Mouse (Mus musculus) frontal cortex, postnatal 25 days (tissue): ENCODE data around the gene Melk.

Experiments
- DNase-seq, 2 experiments: peaks; one replicate each; pipeline ENCODE4 v3.0.0; 2022; ENCODE audit warnings: low spot score in 2 of 2

The Melk gene

DNA sequence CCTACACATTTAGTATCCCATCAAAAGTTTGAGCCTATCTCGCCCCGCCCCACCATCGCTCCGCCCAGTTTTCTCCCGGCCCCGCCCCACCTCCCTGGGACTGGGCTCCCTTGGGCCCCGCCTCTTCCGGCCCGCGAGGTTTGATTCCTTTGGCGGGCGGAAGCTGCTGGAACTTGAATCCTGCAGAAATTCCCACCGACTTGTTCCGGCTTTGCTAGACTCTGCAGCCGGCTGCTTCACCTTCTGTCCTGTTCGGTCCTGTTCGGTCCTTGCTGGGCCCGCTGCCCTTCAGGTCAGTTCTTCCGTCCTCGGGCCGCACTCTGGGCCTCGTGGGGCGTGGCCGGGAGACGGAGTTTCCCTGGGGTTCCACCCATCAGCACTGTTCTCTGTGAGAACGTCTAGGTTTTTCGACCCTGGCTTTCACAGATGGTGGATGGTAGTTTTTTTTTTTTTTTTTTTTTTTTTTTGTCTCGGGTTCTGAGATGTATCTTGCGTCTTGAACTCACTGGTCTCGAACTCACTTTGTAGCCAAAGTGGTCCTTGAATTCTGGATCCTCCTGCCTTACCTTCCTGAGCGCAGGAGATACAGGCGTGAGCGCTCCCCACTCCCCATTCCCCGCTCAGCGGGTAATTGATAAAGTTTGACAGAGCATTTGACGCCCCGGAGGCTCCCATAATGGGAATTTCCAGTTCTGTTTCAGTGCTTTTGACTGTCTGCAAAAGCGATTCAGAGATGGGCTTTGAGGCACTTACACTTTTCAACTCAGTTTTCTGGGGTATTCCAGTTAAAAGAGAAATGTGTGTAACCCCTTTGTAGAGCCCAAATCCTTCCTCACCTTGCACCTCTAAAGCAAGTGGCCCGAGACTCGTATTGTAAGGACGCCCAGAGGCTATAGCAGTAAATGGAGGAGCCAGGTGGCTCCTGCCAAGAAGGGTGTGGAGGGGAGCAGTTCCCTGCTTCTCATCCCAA, at the start of gene Melk:
TSS of gene Melk (plus strand) at position 96 of the 970 bp plus-strand sequence.
- DNase-seq, result peak; percentile 18 to 21

DNA sequence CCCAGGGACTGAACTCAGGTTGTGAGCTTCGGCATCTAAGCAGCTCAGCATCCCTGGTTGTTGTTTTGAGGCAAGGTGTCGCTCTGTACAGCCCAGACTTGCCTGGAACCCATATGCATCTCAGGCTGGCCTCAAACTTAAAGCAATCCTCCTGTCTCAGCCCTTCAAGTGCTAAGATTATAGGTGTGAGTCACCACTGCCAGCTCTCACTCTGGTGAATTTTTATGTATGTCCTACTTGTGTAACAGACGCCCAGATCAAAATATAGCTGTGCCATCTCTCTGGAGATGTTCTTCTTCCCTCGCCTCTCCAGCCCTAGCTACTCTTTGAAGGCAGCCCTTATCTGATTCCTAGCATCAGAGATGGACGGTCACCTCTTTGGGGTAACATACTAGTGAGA, 49.2 kb upstream of the Melk start:
- no peak for DNase-seq

DNA sequence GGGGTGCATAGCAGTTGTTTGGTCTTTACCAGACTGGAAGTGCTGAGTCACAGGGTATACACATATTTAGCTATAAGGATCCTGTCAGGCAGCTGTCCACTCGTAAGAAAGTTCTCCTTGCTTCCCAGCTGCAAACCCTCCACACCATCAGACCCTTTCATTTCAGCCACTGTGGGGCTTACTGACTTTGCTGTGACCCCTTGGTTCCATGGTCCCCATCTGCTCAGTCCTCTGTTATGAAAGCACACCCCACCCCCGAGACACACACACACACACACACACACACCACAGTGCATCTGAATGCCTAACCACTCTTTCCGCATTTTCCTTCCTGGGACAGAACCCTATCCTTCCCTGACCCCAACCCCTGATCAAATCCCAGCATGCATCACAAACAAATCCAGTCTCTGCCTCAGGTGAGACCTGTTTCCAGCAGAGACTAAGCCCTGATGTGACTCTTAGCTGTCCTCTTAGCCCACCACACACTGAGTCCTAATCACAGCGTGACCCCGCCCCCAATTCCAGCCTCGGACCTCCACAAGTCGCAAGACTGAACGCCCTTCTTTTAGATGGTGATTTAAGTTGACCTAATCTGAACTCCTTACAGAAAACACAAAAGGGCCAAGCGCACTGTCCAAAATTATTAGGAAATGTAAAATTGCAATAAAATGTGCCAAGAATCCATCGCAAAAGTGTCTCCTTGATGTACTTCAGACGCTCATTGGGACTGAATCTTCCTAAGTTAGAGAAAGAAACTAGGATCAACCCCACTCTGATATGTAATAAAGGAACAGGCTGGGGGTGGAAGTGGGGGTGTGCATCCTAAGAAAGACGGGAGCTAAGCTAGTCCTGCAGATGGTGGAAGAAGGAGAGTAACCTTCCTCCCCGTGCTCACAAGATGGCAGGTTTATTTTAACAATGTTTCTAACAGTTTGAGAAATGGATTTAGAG, 48.4 kb upstream of the Melk start:
- DNase-seq, result no peak

DNA sequence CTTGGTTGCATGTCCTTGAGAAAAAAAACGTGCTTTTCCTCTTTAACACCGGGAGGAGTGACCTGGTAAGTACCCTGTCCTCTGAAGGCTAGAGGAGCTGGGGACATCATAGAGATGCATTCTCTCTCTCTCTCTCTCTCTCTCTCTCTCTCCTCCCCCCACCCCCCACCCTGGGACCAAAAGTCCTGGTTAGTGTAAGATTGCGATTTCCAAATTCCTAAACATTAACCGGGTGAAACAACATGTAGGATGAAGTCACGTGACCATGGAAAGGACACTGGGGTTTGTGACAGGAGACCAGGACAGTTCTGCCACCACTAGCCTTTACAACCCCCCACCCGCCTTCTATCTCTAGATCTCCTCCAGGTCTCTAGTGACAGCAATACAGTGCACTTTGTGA, 47.5 kb upstream of the Melk start:
- no peak for DNase-seq

DNA sequence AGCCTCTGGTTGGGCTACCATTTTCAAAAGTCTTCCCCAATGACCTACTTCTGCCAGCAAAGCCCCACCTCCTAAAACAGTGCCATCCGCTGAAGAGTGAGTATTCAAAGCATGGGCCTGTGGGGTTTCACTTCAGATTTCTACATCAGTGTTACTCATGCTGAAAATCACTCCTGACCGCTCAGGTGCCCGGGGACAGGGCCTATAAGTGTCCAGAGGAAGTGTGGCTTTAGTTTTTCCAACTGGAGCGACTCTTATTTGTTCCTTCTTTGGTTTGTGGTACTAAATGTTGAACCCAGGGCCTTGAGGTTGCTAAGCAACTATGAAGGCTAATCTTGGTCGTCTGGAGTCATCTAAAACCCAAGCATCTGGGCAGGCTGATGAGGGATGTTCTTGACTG, 46.1 kb upstream of the Melk start:
- no peak for DNase-seq

DNA sequence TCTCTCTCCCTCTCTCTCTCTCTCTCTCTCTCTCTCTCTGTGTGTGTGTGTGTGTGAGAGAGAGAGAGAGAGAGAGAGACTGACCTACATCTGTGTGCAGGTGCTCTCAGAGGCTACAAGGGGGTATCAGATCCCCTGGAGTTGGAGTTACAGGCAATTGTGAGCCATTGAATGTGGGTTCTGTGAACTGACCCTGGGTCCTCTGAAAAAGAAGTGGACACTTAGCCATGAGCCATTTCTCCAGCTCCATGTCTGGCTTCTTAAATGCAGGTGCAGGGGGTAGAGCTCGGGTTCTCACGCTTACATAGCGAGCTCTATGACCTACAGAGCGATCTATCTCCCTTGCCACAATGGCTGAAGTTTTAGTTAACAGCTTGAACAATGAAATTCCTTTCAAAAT, 41.5 kb upstream of the Melk start:
- no peak for DNase-seq

DNA sequence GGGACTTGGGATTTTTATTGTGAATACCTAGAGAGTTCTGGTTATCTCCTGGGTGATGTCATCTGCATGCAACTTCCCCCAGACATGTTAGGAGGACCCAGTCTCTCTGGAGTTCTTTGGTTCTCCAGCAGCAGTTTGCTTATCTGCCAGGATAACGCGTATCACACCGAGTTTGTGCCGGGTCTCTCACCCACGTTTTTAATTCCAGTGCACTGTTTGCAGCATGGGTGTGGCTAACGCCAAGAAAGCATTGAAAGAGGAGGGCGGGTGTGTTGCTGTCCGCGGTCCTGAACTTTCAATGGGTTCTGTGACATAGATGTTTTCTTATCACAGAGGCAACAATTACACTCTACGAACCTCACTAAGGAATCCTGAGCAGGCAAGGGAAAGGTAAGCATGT, 40.4 kb upstream of the Melk start:
- no peak for DNase-seq

DNA sequence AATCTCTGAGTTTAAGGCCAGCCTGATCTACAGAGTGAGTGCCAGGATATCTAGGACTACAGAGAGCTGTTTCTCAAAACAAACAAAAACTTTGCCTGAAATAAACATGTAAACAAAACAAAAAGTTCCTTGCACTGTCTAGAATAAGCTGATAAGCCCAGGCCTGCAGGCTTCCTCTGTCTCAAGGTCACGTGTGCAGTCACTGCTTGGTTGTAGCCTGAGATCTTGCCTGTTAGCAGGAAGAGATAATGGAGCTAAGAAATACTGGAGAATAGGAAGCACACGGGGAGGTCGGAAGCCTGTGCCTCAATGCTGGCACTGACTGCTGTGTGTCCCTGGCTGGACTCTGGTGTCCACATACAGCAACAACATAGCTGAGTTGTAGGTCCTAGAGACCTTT, 35.2 kb upstream of the Melk start:
- DNase-seq, result no peak

DNA sequence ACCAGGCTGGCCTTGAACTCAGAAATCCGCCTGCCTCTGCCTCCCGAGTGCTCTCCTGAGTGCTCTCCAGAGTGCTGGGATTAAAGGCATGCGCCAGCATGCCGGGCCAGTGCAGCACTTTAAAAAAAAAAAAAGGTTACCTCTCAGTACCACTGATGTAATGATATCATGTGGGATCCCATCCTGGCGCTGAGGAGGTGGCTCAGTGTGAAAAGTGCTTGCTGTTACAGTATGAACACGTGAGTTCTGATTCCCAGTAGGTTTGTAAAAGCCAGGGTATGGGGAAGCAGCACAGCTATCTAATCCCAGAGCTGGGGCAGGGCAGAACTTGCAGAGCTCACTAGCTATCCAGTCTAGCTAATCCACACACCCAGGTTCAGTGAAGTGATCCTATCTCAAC, 33.2 kb upstream of the Melk start:
- no peak for DNase-seq

DNA sequence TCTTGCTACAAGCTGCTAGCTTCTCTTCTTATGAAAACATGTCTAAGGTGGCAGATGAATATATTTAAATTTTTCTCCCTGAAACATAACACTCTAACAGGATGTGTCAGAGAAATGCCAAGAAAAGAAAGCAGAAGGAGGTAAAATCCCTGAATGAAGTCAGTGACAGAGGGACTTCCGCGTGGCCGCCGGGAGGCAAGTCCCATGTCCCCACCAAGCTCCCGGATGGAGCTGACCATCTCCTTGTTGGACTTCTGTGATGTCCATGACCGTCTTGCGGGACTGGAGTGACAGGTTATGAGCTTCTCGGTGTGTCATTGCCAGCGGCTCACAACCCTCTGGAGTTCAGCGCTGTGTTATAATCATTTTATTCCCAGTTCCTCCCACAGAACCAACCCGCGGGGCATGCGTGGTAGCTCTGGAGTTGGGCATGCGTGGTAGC, 31.3 kb upstream of the Melk start:
- DNase-seq, result peak; percentile 10 to 25

DNA sequence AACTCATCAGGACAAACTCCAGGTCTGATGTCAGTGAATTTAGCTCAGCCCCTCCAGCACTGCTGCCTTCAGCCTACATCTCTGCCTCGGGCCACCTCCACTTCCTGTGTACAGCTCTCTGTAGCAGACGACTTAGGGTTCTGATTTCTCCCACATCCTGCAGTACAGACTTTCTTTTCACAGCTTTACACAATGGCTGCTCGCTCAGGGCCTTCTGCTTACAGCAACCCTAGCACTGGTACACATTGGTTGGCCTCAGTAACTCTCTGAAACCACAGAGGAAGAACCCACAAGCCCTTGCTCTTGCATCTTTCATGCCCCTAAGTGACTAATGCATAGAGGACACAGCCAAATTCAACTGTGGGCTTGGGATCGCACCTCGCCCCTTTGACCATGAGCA, 29.5 kb upstream of the Melk start:
- no peak for DNase-seq

DNA sequence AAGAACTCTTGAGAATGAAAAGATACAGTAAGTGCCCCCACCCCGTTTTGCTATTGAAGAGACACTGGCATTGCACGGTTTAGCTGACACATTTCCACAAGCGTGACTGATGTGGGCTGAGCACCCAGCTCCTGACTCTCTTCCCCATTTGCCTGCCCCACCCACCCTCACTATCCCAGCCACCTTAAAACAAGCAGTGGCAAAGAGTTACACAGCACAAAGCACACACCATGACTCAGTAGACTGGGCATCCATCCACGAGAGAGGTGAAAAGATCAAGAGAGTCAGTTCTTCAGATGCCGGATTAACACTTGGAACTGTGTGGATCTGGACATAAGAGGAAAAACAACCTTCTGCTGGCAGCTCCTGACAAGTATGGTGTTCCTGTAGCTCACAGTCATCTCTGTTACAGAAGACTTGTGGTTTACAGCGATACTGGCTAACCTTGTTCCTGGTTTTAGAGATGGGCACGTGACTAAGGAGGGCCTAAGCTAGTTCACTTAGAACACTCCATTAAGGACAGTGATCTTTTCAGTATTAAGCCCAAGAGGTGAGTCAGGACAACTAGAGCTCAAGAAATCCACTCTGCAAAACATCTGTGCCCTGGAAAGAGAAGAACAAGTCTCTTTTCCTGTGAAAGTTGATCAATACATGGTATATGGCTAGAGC, 18.9 kb upstream of the Melk start:
- DNase-seq, result no peak

DNA sequence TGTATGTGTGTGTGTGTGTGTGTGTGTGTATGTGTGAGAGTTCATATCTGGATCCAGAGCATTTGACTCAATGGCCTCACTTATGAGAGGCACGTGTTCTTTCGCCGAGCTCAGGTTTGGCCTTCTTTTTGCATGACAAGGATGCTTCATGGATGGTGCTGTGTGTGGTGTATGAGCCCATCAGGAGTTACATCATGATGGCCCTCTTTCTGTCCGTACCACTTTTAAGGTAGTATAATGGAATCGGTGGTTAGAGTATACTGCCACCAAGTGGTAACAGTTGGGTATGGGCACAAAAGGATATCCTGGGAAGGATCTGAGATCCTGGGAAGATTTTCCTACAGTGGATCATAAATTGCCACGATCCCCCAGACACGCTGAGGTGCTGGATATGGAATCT, 8.1 kb upstream of the Melk start:
- peak; percentile 17 to 56 for DNase-seq

DNA sequence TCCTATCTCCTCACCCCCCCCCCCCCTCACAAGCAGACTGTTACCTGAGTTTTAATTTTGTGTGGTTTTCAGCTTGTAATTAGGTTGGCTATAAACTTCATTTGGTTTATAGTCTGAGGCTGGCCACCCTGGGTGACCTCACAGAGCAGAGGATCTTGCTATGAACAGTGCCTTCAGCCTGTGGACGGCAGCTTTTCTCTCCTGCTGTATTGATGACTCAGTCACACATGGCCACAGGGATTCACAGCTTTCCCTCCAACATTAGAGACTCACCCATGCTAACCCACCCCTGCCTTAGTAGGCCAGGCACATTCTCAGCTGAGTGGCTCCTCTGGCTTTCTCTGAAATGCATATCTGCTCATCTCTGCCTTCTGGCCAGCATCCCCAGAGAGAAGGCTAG, 4.8 kb upstream of the Melk start:
- no peak for DNase-seq

DNA sequence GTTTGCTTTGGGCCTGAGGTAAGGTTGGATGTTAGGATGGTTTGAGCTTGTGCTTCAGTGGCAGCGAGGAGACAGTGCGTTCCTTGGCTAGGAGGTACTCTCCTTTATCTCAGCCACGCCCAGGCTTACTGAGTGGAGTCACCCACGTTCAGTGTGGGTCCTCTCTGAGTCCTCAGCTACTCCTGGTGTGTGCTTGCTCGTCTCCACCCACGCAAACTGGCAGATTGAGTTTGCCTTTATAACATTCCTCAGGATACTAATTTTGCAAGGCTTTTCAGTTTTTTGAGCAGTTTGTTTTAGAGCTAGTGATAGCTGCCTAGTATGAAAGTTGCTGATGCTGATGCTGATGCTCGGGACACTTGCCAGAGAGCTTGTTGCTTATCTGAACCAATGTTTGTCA, 5.9 kb downstream of the Melk start:
- DNase-seq, result peak in 1 of 2 experiments; percentile 15

DNA sequence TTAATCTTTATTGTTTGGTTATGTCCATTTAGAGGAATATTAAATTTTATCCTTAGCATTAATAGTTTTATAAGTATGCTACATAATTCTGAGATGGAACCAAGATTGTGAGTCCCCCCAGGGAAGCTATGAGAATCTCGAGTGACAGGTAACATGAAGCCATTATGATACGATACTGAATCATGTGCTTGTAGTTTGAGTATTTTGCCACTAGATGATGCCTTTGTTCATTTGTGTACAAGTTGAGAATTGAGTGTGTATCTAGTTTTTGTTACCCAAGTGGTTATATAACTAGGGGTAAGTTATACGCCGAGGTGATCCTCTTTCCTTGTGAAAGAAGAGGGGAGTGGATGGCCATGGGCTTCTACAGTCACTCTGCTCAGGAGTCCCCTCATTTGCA, 9.8 kb downstream of the Melk start:
- DNase-seq, result no peak

DNA sequence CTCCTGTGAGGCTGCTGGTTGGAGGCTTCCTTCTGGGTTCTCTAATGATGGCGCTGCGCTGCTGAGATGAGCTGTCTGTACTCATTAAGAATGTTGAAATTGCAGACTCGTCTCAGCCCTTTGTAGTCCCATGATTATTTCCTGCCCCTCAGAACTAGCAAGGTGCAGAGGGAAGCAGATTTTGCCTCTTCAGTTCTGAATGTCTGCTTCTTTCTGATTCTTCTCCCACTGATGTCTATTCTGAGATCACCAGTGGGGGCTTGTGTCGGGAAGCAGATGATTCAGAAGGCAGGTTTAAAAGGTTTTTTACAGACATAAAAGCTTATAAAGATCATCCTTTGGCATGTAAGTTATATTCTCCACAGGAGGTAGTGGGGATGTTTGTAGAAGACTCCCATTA, 10.2 kb downstream of the Melk start:
- no peak for DNase-seq

DNA sequence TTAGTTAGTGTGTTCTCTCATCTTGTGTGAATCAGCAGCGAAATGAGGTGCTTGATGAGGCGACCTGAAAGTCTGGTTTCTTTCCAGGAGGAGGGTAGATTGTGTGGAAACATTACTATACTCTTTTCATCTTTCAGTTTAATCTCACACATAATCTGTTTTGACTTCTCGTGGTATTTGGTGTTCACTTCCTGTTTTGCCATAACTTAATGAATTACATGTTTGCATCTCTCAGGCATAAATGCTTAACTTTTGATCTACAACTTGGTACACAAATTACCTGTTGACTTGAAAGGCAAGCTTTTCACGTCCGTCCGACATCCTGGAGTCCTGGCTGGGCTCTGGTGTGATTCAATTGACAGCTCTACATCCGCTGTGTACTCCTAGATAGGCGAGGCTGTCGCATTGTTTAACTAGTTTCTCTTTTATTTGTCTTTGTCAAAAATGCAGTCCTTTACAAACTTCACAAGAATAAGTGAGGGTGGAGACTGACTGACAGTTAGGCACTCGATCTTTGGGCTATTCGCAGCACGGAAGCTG, 15.7 kb downstream of the Melk start:
- no peak for DNase-seq

DNA sequence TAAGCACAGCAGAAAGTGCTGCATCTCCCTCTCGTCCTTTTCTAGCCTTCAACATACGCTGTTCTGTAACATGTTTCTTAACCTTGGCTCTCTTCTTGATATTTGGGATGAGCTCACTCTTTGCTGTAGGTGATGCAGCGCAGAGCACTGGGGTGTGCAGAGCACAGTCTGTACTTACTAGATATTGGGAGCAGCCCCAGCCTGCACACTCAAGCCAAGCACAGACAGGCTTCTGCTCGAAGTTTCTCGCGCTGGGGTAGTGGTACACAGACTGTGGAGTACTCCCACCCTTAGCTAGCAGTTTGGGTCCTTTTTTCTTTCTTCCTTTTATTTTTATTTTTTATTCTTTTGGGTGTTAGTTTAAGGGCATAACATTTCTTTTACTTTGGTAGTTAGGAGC, 19.8 kb downstream of the Melk start:
- DNase-seq, result no peak

DNA sequence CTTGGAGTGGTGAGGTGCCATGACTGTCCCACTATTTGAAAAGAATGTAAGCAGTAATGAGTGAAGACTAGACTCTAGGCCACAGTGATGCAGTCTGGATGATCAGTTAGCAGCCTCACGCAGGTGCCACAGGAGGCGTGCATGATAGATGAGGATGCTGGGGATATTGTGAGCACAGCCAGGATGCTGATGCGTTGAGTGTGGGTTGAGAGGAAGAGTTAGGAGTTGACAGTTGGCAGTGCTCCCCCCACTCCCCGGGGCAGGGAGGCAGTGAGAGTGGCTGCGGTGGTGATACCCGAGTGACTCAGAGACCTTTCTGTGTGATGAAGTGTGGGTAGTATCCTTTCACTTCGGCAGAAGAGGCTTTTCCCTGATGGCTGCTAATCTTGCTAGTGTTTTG, 21.4 kb downstream of the Melk start:
- DNase-seq, result no peak

DNA sequence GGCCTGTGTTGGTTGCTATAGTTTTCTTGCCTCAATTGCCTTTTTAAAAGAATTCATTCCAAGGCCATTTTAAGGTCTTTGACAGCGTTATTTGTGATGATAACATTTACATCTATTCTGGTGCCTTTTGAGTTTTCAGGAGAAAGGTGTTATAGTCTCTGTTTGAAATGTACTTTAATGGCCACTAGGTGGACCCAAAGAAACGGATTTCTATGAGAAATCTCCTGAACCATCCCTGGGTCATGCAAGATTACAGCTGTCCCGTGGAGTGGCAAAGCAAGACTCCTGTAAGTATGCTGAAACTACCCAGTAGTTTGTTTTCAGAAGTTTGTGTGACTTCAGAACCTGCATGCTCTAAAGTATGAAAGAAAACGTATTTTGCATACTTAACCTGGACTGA, 24.8 kb downstream of the Melk start:
- DNase-seq, result no peak

DNA sequence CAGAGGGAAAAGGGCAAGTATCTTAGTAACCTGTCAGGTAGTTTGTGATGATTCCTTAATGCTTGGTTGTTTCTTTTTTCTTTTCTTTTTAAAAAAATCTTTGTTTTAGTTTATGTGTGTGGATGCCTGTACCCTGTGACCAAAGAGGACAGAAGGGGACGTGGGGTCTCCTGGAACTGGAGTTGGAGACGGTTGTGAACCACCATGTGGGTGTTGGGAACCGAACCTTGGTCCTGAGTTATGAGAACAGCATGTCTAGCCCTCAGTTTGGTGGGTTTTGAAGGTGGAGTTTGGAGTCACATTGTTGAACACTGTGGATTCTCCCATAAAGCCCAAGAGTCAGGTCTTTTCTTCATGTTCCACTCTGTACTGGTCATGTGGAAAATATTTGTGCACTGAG, 26.0 kb downstream of the Melk start:
- no peak for DNase-seq
